Mouse (Mus musculus) midbrain, embryonic 12.5 days (tissue): ENCODE data around the gene Anxa11. TPM values are rescaled to one million over a fixed set of nuclear protein-coding genes. Genes with fewer than 3 reads are reported as not detected.
"Not testable (repeated sequence)": the region's sequence is repeated elsewhere in the genome, so short reads cannot be mapped to it uniquely, and the experiment has no call there.

Source experiments
- ATAC-seq: fragments of 200-750 bp; cut with Nextera tagmentation; 2 replicates; pipeline ENCODE4 v1.8.0; 2017; ENCODE audit warnings: low read depth, moderate TSS enrichment, moderate library complexity; ENCODE audit not compliant: low FRiP score
- H3K27ac ChIP-seq: fragments of 300-500 bp; sonication (generic); replicated peaks from 2 replicates; pipeline ENCODE4 v1.5.1; 2016; ENCODE audit warnings: mild to moderate bottlenecking
- H3K27me3 ChIP-seq: fragments of 300-500 bp; sonication (generic); 2 replicates; pipeline ENCODE4 v1.6.1; 2016; ENCODE audit warnings: mild to moderate bottlenecking
- H3K36me3 ChIP-seq: fragments of 300-500 bp; sonication (generic); 2 replicates; pipeline ENCODE4 v1.6.1; 2016
- H3K4me1 ChIP-seq: fragments of 300-500 bp; sonication (generic); 2 replicates; pipeline ENCODE4 v1.6.1; 2016
- H3K4me2 ChIP-seq: fragments of 300-500 bp; sonication (generic); replicated peaks from 2 replicates; pipeline ENCODE4 v1.6.1; 2016; ENCODE audit warnings: mild to moderate bottlenecking, moderate library complexity
- H3K4me3 ChIP-seq: fragments of 300-500 bp; sonication (generic); 2 replicates; pipeline ENCODE4 v1.5.1; 2016; ENCODE audit warnings: mild to moderate bottlenecking
- H3K9ac ChIP-seq: fragments of 300-500 bp; sonication (generic); replicated peaks from 2 replicates; pipeline ENCODE4 v1.6.1; 2016; ENCODE audit warnings: mild to moderate bottlenecking, moderate library complexity
- H3K9me3 ChIP-seq: fragments of 300-500 bp; sonication (generic); 2 replicates; pipeline ENCODE4 v1.6.1; 2016; ENCODE audit warnings: mild to moderate bottlenecking
- WGBS: fragments of 180-500 bp; shearing (Covaris S2); methylation state at CpG from one replicate; pipeline ENCODE4 v1.1.7; 2016; 5-methylcytosine and 5-hydroxymethylcytosine counted together
- polyA plus RNA-seq: library from polyadenylated mRNA; unstranded; fragments of >200 nt; fragmentation: Nextera tagmentation; extraction: Ambion mirVana; gene quantifications from 2 replicates; pipeline ENCODE4 v1.2.1, GENCODE M21; 2016

The Anxa11 gene
- 3.2 and 4.1 TPM in 2 replicates for polyA plus RNA-seq

- no peaks in the 10 kb centered on the region for H3K9me3 ChIP-seq
- H3K4me3 ChIP-seq: peak within 1 kb of the TSS; percentile 55
- peak within 1 kb of the TSS; percentile 50 for H3K9ac ChIP-seq
- peaks cover 57% of the 10 kb centered on the region for H3K27me3 ChIP-seq
- peaks cover 17% of the 10 kb centered on the region for H3K4me1 ChIP-seq
- no peak within 1 kb of the TSS for H3K27ac ChIP-seq
- peak within 1 kb of the TSS; percentile 97 for H3K4me2 ChIP-seq
- ATAC-seq: peak; percentile 77
- H3K36me3 ChIP-seq: no peaks in the 10 kb centered on the region
- WGBS: under 1% methylated on average over 54 of the region's 54 CpGs
These were observed at the start of gene Anxa11 for GRCm38 (mm10) chr14:25841991-25842687. Anxa11 (plus strand) TSS chr14:25842156.

GRCm38 (mm10) chr14:25794331-25794730 is 47.6 kb upstream of the Anxa11 start:
- peaks cover 8% of the 10 kb centered on the region for H3K4me1 ChIP-seq
- no peak overlapping the region for H3K9ac ChIP-seq
- no peak overlapping the region for H3K4me2 ChIP-seq
- ATAC-seq: no peak
- no peak overlapping the region for H3K4me3 ChIP-seq
- H3K27me3 ChIP-seq: peaks cover 2% of the 10 kb centered on the region; the same call in 1 of the 2 replicates
- no peaks in the 10 kb centered on the region for H3K36me3 ChIP-seq
- H3K9me3 ChIP-seq: 0 out of 2 replicates have a peak, but pooled peaks cover 5% of the 10 kb centered on the region
- no peak overlapping the region for H3K27ac ChIP-seq
- WGBS: 91% methylated on average over 2 of the region's 2 CpGs

- Histone ChIP-seq H3K9me3 (0 out of 2 replicates have a peak, but pooled peaks cover 5% of the 10 kb centered on the region), H3K4me1 (peaks cover 8% of the 10 kb centered on the region), H3K27me3 (peaks cover 9% of the 10 kb centered on the region; the same call in 1 of the 2 replicates), H3K4me2 (no peak overlapping the region), H3K9ac (no peak overlapping the region), H3K27ac (peak overlapping the region; percentile 27), H3K4me3 (no peak overlapping the region), H3K36me3 (no peaks in the 10 kb centered on the region)
- no peak for ATAC-seq
- WGBS: 72% methylated on average over 6 of the region's 6 CpGs
These were observed 46.9 kb upstream of the Anxa11 start for GRCm38 (mm10) chr14:25795067-25795466.

GRCm38 (mm10) chr14:25795561-25796174 is 46.3 kb upstream of the Anxa11 start:
- Histone ChIP-seq H3K9me3 (0 out of 2 replicates have a peak, but pooled peaks cover 5% of the 10 kb centered on the region), H3K4me1 (peaks cover 8% of the 10 kb centered on the region), H3K9ac (no peak overlapping the region), H3K4me2 (no peak overlapping the region), H3K27ac (no peak overlapping the region; the same call in 1 of the 2 replicates), H3K36me3 (no peaks in the 10 kb centered on the region), H3K27me3 (peaks cover 9% of the 10 kb centered on the region; the same call in 1 of the 2 replicates), H3K4me3 (no peak overlapping the region)
- 32% methylated on average over 10 of the region's 10 CpGs for WGBS
- ATAC-seq: peak; percentile 68; the same call in 1 of the 2 replicates

GRCm38 (mm10) chr14:25796619-25797018 is 45.3 kb upstream of the Anxa11 start:
- no peak overlapping the region for H3K4me3 ChIP-seq
- peaks cover 8% of the 10 kb centered on the region for H3K4me1 ChIP-seq
- H3K9ac ChIP-seq: no peak overlapping the region
- H3K9me3 ChIP-seq: 0 out of 2 replicates have a peak, but pooled peaks cover 5% of the 10 kb centered on the region
- no peak overlapping the region for H3K4me2 ChIP-seq
- WGBS: 85% methylated on average over 7 of the region's 7 CpGs
- no peak for ATAC-seq
- no peaks in the 10 kb centered on the region for H3K36me3 ChIP-seq
- H3K27me3 ChIP-seq: peaks cover 9% of the 10 kb centered on the region; the same call in 1 of the 2 replicates
- no peak overlapping the region for H3K27ac ChIP-seq

- no peak for ATAC-seq
- WGBS: 30% methylated on average over 19 of the region's 19 CpGs
- Histone ChIP-seq H3K9me3 (no peaks in the 10 kb centered on the region), H3K27me3 (peaks cover 12% of the 10 kb centered on the region), H3K4me2 (peak overlapping the region; percentile 25), H3K4me3 (no peak overlapping the region), H3K27ac (no peak overlapping the region), H3K36me3 (no peaks in the 10 kb centered on the region), H3K4me1 (peaks cover 5% of the 10 kb centered on the region; the same call in 1 of the 2 replicates), H3K9ac (no peak overlapping the region)
These were observed 41.6 kb upstream of the Anxa11 start for GRCm38 (mm10) chr14:25800166-25800960.

GRCm38 (mm10) chr14:25802511-25802910 is 39.4 kb upstream of the Anxa11 start:
- Histone ChIP-seq H3K27me3 (peaks cover 12% of the 10 kb centered on the region), H3K27ac (no peak overlapping the region), H3K9ac (no peak overlapping the region), H3K4me2 (no peak overlapping the region), H3K9me3 (no peaks in the 10 kb centered on the region), H3K4me1 (no peaks in the 10 kb centered on the region), H3K4me3 (no peak overlapping the region), H3K36me3 (no peaks in the 10 kb centered on the region)
- no peak for ATAC-seq

GRCm38 (mm10) chr14:25803246-25803809 is 38.6 kb upstream of the Anxa11 start:
- 32% methylated on average over 3 of the region's 3 CpGs for WGBS
- Histone ChIP-seq H3K4me1 (no peaks in the 10 kb centered on the region), H3K4me3 (no peak overlapping the region), H3K27ac (no peak overlapping the region), H3K9ac (no peak overlapping the region), H3K27me3 (peaks cover 12% of the 10 kb centered on the region), H3K36me3 (no peaks in the 10 kb centered on the region), H3K4me2 (no peak overlapping the region), H3K9me3 (no peaks in the 10 kb centered on the region)
- ATAC-seq: no peak

GRCm38 (mm10) chr14:25805871-25806270 is 36.1 kb upstream of the Anxa11 start:
- H3K4me1 ChIP-seq: no peaks in the 10 kb centered on the region
- peaks cover 3% of the 10 kb centered on the region; the same call in 1 of the 2 replicates for H3K27me3 ChIP-seq
- ATAC-seq: no peak
- 60% methylated on average over 7 of the region's 7 CpGs for WGBS
- H3K9me3 ChIP-seq: no peaks in the 10 kb centered on the region
- H3K27ac ChIP-seq: no peak overlapping the region
- no peak overlapping the region for H3K9ac ChIP-seq
- H3K36me3 ChIP-seq: no peaks in the 10 kb centered on the region
- H3K4me3 ChIP-seq: no peak overlapping the region
- H3K4me2 ChIP-seq: no peak overlapping the region

- Histone ChIP-seq H3K36me3 (no peaks in the 10 kb centered on the region), H3K9me3 (no peaks in the 10 kb centered on the region), H3K4me1 (no peaks in the 10 kb centered on the region), H3K4me3 (no peak overlapping the region), H3K27ac (no peak overlapping the region), H3K4me2 (no peak overlapping the region), H3K9ac (no peak overlapping the region), H3K27me3 (peaks cover 3% of the 10 kb centered on the region; the same call in 1 of the 2 replicates)
- no peak for ATAC-seq
- 92% methylated on average over 7 of the region's 7 CpGs for WGBS
These were observed 35.4 kb upstream of the Anxa11 start for GRCm38 (mm10) chr14:25806561-25806960.

- 61% methylated on average over 1 of the region's 1 CpGs for WGBS
- H3K27ac ChIP-seq, H3K9me3 ChIP-seq, H3K4me3 ChIP-seq, H3K36me3 ChIP-seq, H3K9ac ChIP-seq, ATAC-seq, H3K4me2 ChIP-seq, H3K4me1 ChIP-seq, H3K27me3 ChIP-seq: not testable (repeated sequence)
These were observed 30.9 kb upstream of the Anxa11 start for GRCm38 (mm10) chr14:25811026-25811425.
